Mouse (Mus musculus) embryonic facial prominence, embryonic 11.5 days (tissue): ENCODE measurements around the gene Kank3. TPM values are rescaled to one million over a fixed set of nuclear protein-coding genes. Genes with fewer than 3 reads are reported as not detected.

ENCODE experiments used
- ATAC-seq: fragments of 200-750 bp; cut with Nextera tagmentation; replicated peaks from 2 replicates; pipeline ENCODE4 v1.8.0; 2017; ENCODE audit warnings: low read depth; ENCODE audit not compliant: insufficient number of reproducible peaks, low FRiP score, low TSS enrichment
- DNase-seq: peaks from one replicate; pipeline ENCODE4 v3.0.0-alpha.2; 2015; ENCODE audit warnings: low spot score
- H3K27ac ChIP-seq: fragments of 300-500 bp; sonication (generic); replicated peaks from 2 replicates; pipeline ENCODE4 v1.5.1; 2014; ENCODE audit warnings: mild to moderate bottlenecking, low read depth, low read length, control low read depth
- H3K27me3 ChIP-seq: fragments of 300-500 bp; sonication (generic); 2 replicates; pipeline ENCODE4 v1.6.1; 2014; ENCODE audit warnings: mild to moderate bottlenecking, low read length, moderate library complexity, mixed read lengths; ENCODE audit not compliant: control insufficient read depth, insufficient read depth
- H3K36me3 ChIP-seq: fragments of 300-500 bp; sonication (generic); replicated peaks from 2 replicates; pipeline ENCODE4 v1.6.1; 2014; ENCODE audit warnings: low read depth, mild to moderate bottlenecking, low read length, moderate library complexity, mixed read lengths; ENCODE audit not compliant: control insufficient read depth, insufficient read depth
- H3K4me1 ChIP-seq: fragments of 300-500 bp; sonication (generic); 2 replicates; pipeline ENCODE4 v1.6.1; 2014; ENCODE audit warnings: low read length, mixed read lengths; ENCODE audit not compliant: control insufficient read depth, insufficient read depth
- H3K4me2 ChIP-seq: fragments of 300-500 bp; sonication (generic); 2 replicates; pipeline ENCODE4 v1.6.1; 2014; ENCODE audit warnings: low read depth, mild to moderate bottlenecking, control low read depth, low read length, moderate library complexity
- H3K4me3 ChIP-seq: fragments of 300-500 bp; sonication (generic); 2 replicates; pipeline ENCODE4 v1.5.1; 2014; ENCODE audit warnings: low read depth, low read length, control low read depth
- H3K9ac ChIP-seq: fragments of 300-500 bp; sonication (generic); replicated peaks from 2 replicates; pipeline ENCODE4 v1.6.1; 2014; ENCODE audit warnings: mild to moderate bottlenecking, control low read depth, low read length
- H3K9me3 ChIP-seq: fragments of 300-500 bp; sonication (generic); replicated peaks from 2 replicates; pipeline ENCODE4 v1.6.1; 2016; ENCODE audit warnings: mild to moderate bottlenecking, low read length, inconsistent platforms, mixed read lengths; ENCODE audit not compliant: control insufficient read depth
- WGBS: fragments of 180-500 bp; shearing (Covaris S2); extraction: QIAGEN DNeasy Blood & Tissue Kit; methylation state at CpG from one replicate; pipeline ENCODE4 v1.1.7; 2014; 5-methylcytosine and 5-hydroxymethylcytosine counted together
- polyA plus RNA-seq: library from polyadenylated mRNA; unstranded; fragments of >200 nt; fragmentation: Nextera tagmentation; extraction: Ambion mirVana; gene quantifications from 2 replicates; pipeline ENCODE4 v1.2.1, GENCODE M21; 2014

Gene Kank3
- polyA plus RNA-seq, 1 experiment from 2014 or later = 18.2 TPM

GRCm38 (mm10) chr17:33811142-33811516 lies 810 bp downstream of the Kank3 start:
- ATAC-seq (no peak), DNase-seq (no peak)
- H3K27ac ChIP-seq = no peak overlapping the region
- H3K4me2 ChIP-seq = peak overlapping the region; percentile 82
- H3K9ac ChIP-seq = peak overlapping the region; percentile 49
- peak overlapping the region; percentile 53 for H3K4me3 ChIP-seq
- H3K9me3 ChIP-seq = no peaks in the 10 kb centered on the region
- no peaks in the 10 kb centered on the region for H3K36me3 ChIP-seq
- no peaks in the 10 kb centered on the region; the same call in 1 of the 2 replicates for H3K4me1 ChIP-seq
- WGBS = 28% methylated on average over 7 of the region's 7 CpGs
- no peaks in the 10 kb centered on the region for H3K27me3 ChIP-seq

GRCm38 (mm10) chr17:33812475-33812874 lies 2.2 kb downstream of the Kank3 start:
- H3K4me3 ChIP-seq = no peak overlapping the region
- H3K27ac ChIP-seq = no peak overlapping the region
- no peaks in the 10 kb centered on the region for H3K27me3 ChIP-seq
- no peaks in the 10 kb centered on the region; the same call in 1 of the 2 replicates for H3K36me3 ChIP-seq
- no peaks in the 10 kb centered on the region for H3K9me3 ChIP-seq
- no peak overlapping the region for H3K9ac ChIP-seq
- ATAC-seq = no peak
- H3K4me1 ChIP-seq = peaks cover 3% of the 10 kb centered on the region; the same call in 1 of the 2 replicates
- H3K4me2 ChIP-seq = no peak overlapping the region; the same call in 1 of the 2 replicates
- DNase-seq = no peak
- 34% methylated on average over 3 of the region's 3 CpGs for WGBS

GRCm38 (mm10) chr17:33812990-33813389 lies 2.7 kb downstream of the Kank3 start:
- no peaks in the 10 kb centered on the region for H3K27me3 ChIP-seq
- 63% methylated on average over 4 of the region's 4 CpGs for WGBS
- no peak overlapping the region for H3K4me2 ChIP-seq
- no peak overlapping the region for H3K4me3 ChIP-seq
- H3K9me3 ChIP-seq = no peaks in the 10 kb centered on the region
- no peak for ATAC-seq
- H3K27ac ChIP-seq = no peak overlapping the region
- H3K9ac ChIP-seq = no peak overlapping the region
- peaks cover 6% of the 10 kb centered on the region; the same call in 1 of the 2 replicates for H3K4me1 ChIP-seq
- no peaks in the 10 kb centered on the region; the same call in 1 of the 2 replicates for H3K36me3 ChIP-seq
- no peak for DNase-seq

- H3K4me3 ChIP-seq = no peak overlapping the region
- H3K4me1 ChIP-seq = peaks cover 6% of the 10 kb centered on the region; the same call in 1 of the 2 replicates
- H3K9ac ChIP-seq = no peak overlapping the region
- ATAC-seq (no peak), DNase-seq (no peak)
- H3K4me2 ChIP-seq = no peak overlapping the region
- 91% methylated on average over 6 of the region's 6 CpGs for WGBS
- H3K27ac ChIP-seq = no peak overlapping the region
- no peaks in the 10 kb centered on the region for H3K9me3 ChIP-seq
- peaks cover 2% of the 10 kb centered on the region for H3K36me3 ChIP-seq
- H3K27me3 ChIP-seq = no peaks in the 10 kb centered on the region
Measured at GRCm38 (mm10) chr17:33815399-33815798, 5.1 kb downstream of the Kank3 start.

- peaks cover 6% of the 10 kb centered on the region; the same call in 1 of the 2 replicates for H3K4me1 ChIP-seq
- H3K4me2 ChIP-seq = peak overlapping the region; percentile 96
- 83% methylated on average over 5 of the region's 5 CpGs for WGBS
- H3K9ac ChIP-seq = no peak overlapping the region
- no peaks in the 10 kb centered on the region for H3K9me3 ChIP-seq
- no peak overlapping the region for H3K4me3 ChIP-seq
- DNase-seq (no peak), ATAC-seq (no peak)
- H3K27me3 ChIP-seq = no peaks in the 10 kb centered on the region
- peaks cover 2% of the 10 kb centered on the region for H3K36me3 ChIP-seq
- no peak overlapping the region for H3K27ac ChIP-seq
Measured at GRCm38 (mm10) chr17:33816612-33817011, 6.3 kb downstream of the Kank3 start.

- Histone ChIP-seq H3K36me3 (peaks cover 2% of the 10 kb centered on the region), H3K27me3 (no peaks in the 10 kb centered on the region), H3K9me3 (no peaks in the 10 kb centered on the region), H3K4me2 (peak overlapping the region; percentile 96), H3K4me1 (peaks cover 6% of the 10 kb centered on the region; the same call in 1 of the 2 replicates), H3K27ac (peak overlapping the region; percentile 70), H3K4me3 (peak overlapping the region; percentile 57), H3K9ac (peak overlapping the region; percentile 85)
- DNase-seq (peak; percentile 97), ATAC-seq (peak; percentile 91)
- under 1% methylated on average over 89 of the region's 89 CpGs for WGBS
Measured at GRCm38 (mm10) chr17:33817184-33817968, 7.1 kb downstream of the Kank3 start.

- Histone ChIP-seq H3K27ac (peak overlapping the region; percentile 70), H3K4me2 (peak overlapping the region; percentile 96), H3K9me3 (no peaks in the 10 kb centered on the region), H3K4me1 (peaks cover 6% of the 10 kb centered on the region; the same call in 1 of the 2 replicates), H3K4me3 (peak overlapping the region; percentile 57), H3K27me3 (no peaks in the 10 kb centered on the region), H3K36me3 (peaks cover 2% of the 10 kb centered on the region), H3K9ac (peak overlapping the region; percentile 85)
- ATAC-seq (peak; percentile 60), DNase-seq (no peak)
- 20% methylated on average over 33 of the region's 33 CpGs for WGBS
Measured at GRCm38 (mm10) chr17:33817969-33818643, 7.8 kb downstream of the Kank3 start.
